Mouse (Mus musculus) cerebellum, postnatal 36 days (tissue): ENCODE measurements at regions not wholly inside any gene's neighbourhood (a gene's known extent, or its start where the extent isn't known, plus 50 kb on each side); places are given as distances from the start of the nearest gene placed in this dataset.

Experiments used
- DNase-seq, 2 experiments: peaks; one replicate each; pipeline ENCODE4 v3.0.0; 2021 to 2022; ENCODE audit warnings: mixed read lengths in 2 of 2

DNA sequence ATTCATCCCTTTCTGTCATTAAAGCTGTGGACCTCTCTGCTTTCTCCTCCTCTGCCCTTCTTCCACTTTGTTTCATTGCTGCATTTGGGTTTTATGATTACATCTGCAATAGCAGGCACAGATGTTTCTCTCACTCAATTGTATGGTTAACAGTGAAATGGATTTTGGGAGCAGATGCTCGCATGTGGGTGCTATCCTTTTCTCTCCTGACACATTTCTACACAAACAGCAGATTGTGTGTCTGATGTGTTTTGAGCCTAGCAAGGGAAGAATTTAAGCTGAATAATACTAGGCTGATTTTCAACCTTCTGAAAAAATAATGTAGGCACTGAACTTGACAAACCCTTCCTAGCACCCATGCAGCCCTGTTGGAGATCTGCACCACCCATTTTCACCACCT is 56.9 kb upstream of the Ldoc1 start:
- no peak for DNase-seq

- DNase-seq, result peak; percentile 5 to 11
These were observed 56.2 kb upstream of the Ldoc1 start for GRCm38 (mm10) chrX:61653077-61653476.
